Mouse (Mus musculus): ENCODE results near the gene Hck. TPM values are rescaled to one million over a fixed set of nuclear protein-coding genes. Genes with fewer than 3 reads are reported as not detected.
A peak's percentile ranks its signal among the peaks of the same experiment; 100 is the strongest.

Hck gene
- total and polyA plus RNA-seq, 2 experiments from 2014 or later = 8.7 to 12.2 TPM

- Histone ChIP-seq H3K9me3 (ENCODE audit: low read length) (no peaks in the 10 kb centered on the region), H3K4me2 (ENCODE audit: low read depth, low read length) (no peak overlapping the region), H3K9ac (replicated peaks; ENCODE audit: low read length) (no peak overlapping the region), H3K4me3 (ENCODE audit: low read length) (no peak overlapping the region), H3K4me1 (ENCODE audit: insufficient read depth, low read length) (no peaks in the 10 kb centered on the region), H3K36me3 (ENCODE audit: insufficient read depth, low read length) (peaks cover 12% of the 10 kb centered on the region; the same call in 1 of the 2 replicates), H3K27ac (no peak overlapping the region), H3K27me3 (ENCODE audit: insufficient read depth, low read length) (no peaks in the 10 kb centered on the region)
- WGBS = 71% methylated on average over 8 of the region's 8 CpGs
- TF ChIP-seq CTCF (IDR thresholded peaks at IDR 0.05; ENCODE audit: low read depth) = no peak
- no peak for ATAC-seq
- DNase-seq (ENCODE audit: low spot score) = no peak
Measured at GRCm38 (mm10) chr2:153175995-153176570, 67.8 kb downstream of the Hck start.

DNA sequence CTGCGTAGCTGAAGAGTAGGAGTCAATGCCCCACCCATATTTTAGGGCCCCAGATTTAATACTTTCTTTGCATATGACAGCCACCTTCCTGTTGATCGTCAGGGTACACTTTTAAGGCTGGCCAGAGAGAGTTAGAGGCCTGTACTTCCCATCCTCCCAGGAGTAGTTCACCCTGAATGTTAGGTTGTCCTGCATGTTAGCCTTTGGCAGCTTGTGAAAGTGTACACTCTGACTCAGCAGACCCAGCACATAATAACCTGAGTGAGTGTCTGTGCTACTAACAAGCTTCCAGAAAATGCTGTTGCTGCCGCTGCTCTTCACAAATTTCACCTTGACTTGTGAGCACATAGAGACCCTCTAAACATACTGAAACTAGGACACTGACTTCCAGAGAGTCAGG is 68.9 kb downstream of the Hck start:
- no peak for ATAC-seq
- no peaks in the 10 kb centered on the region for H3K4me1 ChIP-seq (ENCODE audit: insufficient read depth, low read length)
- TF ChIP-seq CTCF (IDR thresholded peaks at IDR 0.05; ENCODE audit: low read depth) = no peak

GRCm38 (mm10) chr2:153179126-153179860 is 71.0 kb downstream of the Hck start:
- H3K36me3 ChIP-seq (ENCODE audit: insufficient read depth, low read length) = peaks cover 33% of the 10 kb centered on the region

More for the DNA sequence above, 68.9 kb downstream of the Hck start:
- H3K4me3 ChIP-seq (ENCODE audit: low read length) = no peak overlapping the region
- DNase-seq (ENCODE audit: low spot score) = no peak
- H3K36me3 ChIP-seq (ENCODE audit: insufficient read depth, low read length) = peaks cover 14% of the 10 kb centered on the region
- no peak overlapping the region for H3K4me2 ChIP-seq (ENCODE audit: low read depth, low read length)
- H3K9me3 ChIP-seq (ENCODE audit: low read length) = no peaks in the 10 kb centered on the region
- H3K27ac ChIP-seq = no peak overlapping the region
- H3K27me3 ChIP-seq (ENCODE audit: insufficient read depth, low read length) = no peaks in the 10 kb centered on the region
- H3K9ac ChIP-seq (replicated peaks; ENCODE audit: low read length) = no peak overlapping the region
- WGBS = 95% methylated on average over 3 of the region's 3 CpGs

GRCm38 (mm10) chr2:153179961-153180360 is 71.7 kb downstream of the Hck start:
- no peak for TF ChIP-seq CTCF (IDR thresholded peaks at IDR 0.05; ENCODE audit: low read depth)
- no peaks in the 10 kb centered on the region for H3K9me3 ChIP-seq (ENCODE audit: low read length)
- no peak overlapping the region for H3K27ac ChIP-seq
- H3K9ac ChIP-seq (replicated peaks; ENCODE audit: low read length) = no peak overlapping the region
- no peaks in the 10 kb centered on the region for H3K27me3 ChIP-seq (ENCODE audit: insufficient read depth, low read length)
- 84% methylated on average over 3 of the region's 3 CpGs for WGBS
- H3K36me3 ChIP-seq (ENCODE audit: insufficient read depth, low read length) = peaks cover 40% of the 10 kb centered on the region
- no peak for ATAC-seq
- H3K4me2 ChIP-seq (ENCODE audit: low read depth, low read length) = no peak overlapping the region
- no peak overlapping the region for H3K4me3 ChIP-seq (ENCODE audit: low read length)
- no peak for DNase-seq (ENCODE audit: low spot score)
- H3K4me1 ChIP-seq (ENCODE audit: insufficient read depth, low read length) = no peaks in the 10 kb centered on the region

More at GRCm38 (mm10) chr2:153179126-153179860, 71.0 kb downstream of the Hck start:
- no peaks in the 10 kb centered on the region for H3K4me1 ChIP-seq (ENCODE audit: insufficient read depth, low read length)
- WGBS = 83% methylated on average over 10 of the region's 10 CpGs
- no peaks in the 10 kb centered on the region for H3K27me3 ChIP-seq (ENCODE audit: insufficient read depth, low read length)
- no peak overlapping the region for H3K9ac ChIP-seq (replicated peaks; ENCODE audit: low read length)
- TF ChIP-seq CTCF (IDR thresholded peaks at IDR 0.05; ENCODE audit: low read depth) = no peak
- no peak overlapping the region for H3K27ac ChIP-seq
- no peak for ATAC-seq
- H3K4me2 ChIP-seq (ENCODE audit: low read depth, low read length) = no peak overlapping the region
- no peak for DNase-seq (ENCODE audit: low spot score)
- H3K9me3 ChIP-seq (ENCODE audit: low read length) = no peaks in the 10 kb centered on the region
- H3K4me3 ChIP-seq (ENCODE audit: low read length) = no peak overlapping the region

DNA sequence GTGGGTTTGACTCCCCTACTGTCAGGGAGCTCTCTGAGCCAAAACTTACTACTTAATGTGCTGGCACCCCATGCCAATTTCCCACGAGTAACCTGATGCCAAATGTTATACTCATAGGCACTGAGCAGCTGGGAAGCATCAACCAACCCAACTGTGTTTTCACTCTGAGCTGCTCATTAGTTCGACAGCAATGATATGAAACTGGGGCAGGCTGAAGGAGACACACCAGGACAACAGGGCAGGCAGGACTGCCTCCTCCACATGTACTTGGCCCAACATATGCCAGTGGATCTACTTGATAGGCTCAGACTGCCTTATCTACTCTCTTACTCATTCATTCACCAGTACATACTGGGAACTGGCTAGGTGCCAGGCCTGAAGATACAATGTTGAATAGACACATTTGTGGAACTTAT is 77.9 kb downstream of the Hck start:
- Histone ChIP-seq H3K4me2 (ENCODE audit: low read depth, low read length) (no peak overlapping the region), H3K9ac (replicated peaks; ENCODE audit: low read length) (no peak overlapping the region), H3K27ac (no peak overlapping the region), H3K9me3 (ENCODE audit: low read length) (no peaks in the 10 kb centered on the region), H3K27me3 (ENCODE audit: insufficient read depth, low read length) (no peaks in the 10 kb centered on the region), H3K36me3 (ENCODE audit: insufficient read depth, low read length) (peaks cover 80% of the 10 kb centered on the region), H3K4me1 (ENCODE audit: insufficient read depth, low read length) (no peaks in the 10 kb centered on the region), H3K4me3 (ENCODE audit: low read length) (no peak overlapping the region)
- peak; percentile 45; the same call in 1 of the 2 replicates for ATAC-seq
- DNase-seq (ENCODE audit: low spot score) = peak; percentile 23
- 47% methylated on average over 2 of the region's 2 CpGs for WGBS
- no peak for TF ChIP-seq CTCF (IDR thresholded peaks at IDR 0.05; ENCODE audit: low read depth)

DNA sequence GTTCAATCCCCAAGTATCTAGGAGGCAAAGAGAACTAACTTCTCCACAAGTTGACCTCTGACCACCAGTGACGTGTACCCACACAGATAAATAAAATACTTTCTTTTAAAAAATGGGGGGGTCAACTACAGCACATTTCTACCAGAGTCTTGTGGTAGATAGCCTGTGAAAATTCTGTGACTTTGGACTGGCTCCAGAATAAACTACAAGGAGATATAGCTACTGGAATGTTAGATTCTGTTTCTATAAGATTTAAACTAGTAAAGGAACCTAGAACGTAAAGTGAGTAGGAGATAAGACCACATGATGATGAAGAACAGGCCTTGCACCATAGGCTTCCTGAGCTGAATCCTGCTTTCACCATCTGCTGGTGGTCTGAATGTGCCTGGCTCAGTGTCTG is 79.6 kb downstream of the Hck start:
- H3K9ac ChIP-seq (replicated peaks; ENCODE audit: low read length) = no peak overlapping the region
- no peak for TF ChIP-seq CTCF (IDR thresholded peaks at IDR 0.05; ENCODE audit: low read depth)
- no peak overlapping the region for H3K4me3 ChIP-seq (ENCODE audit: low read length)
- H3K27ac ChIP-seq = no peak overlapping the region
- H3K4me2 ChIP-seq (ENCODE audit: low read depth, low read length) = no peak overlapping the region
- no peaks in the 10 kb centered on the region for H3K9me3 ChIP-seq (ENCODE audit: low read length)
- no peaks in the 10 kb centered on the region for H3K4me1 ChIP-seq (ENCODE audit: insufficient read depth, low read length)
- no peaks in the 10 kb centered on the region for H3K27me3 ChIP-seq (ENCODE audit: insufficient read depth, low read length)
- ATAC-seq (no peak), DNase-seq (ENCODE audit: low spot score) (no peak)
- peaks cover 89% of the 10 kb centered on the region for H3K36me3 ChIP-seq (ENCODE audit: insufficient read depth, low read length)
- WGBS = 90% methylated on average over 2 of the region's 2 CpGs

DNA sequence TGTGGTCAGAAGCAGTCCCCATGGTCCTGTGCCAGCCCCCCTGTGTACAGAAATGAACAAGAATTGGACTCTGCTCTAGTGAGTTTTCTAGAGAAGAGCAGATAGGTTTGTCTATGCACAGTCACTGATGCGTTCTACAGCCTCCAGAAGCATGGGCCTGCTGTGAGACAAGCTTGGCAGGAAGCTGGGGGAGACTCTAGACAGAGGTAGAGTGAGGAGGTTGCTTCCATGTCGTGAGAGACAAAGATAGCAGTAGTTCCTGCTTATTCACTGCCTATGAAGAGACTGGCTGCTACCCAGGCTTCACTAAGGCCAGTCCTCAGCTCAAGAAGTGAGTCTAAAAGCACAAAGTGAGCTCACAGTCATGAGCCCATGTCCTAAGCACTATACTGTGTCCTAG is 83.0 kb downstream of the Hck start:
- ATAC-seq = no peak
- no peak overlapping the region for H3K27ac ChIP-seq
- no peak overlapping the region for H3K4me2 ChIP-seq (ENCODE audit: low read depth, low read length)
- no peaks in the 10 kb centered on the region for H3K9me3 ChIP-seq (ENCODE audit: low read length)
- 73% methylated on average over 2 of the region's 2 CpGs for WGBS
- no peak for TF ChIP-seq CTCF (IDR thresholded peaks at IDR 0.05; ENCODE audit: low read depth)
- H3K36me3 ChIP-seq (ENCODE audit: insufficient read depth, low read length) = peaks cover 82% of the 10 kb centered on the region
- H3K4me1 ChIP-seq (ENCODE audit: insufficient read depth, low read length) = no peaks in the 10 kb centered on the region
- no peak for DNase-seq (ENCODE audit: low spot score)
- H3K4me3 ChIP-seq (ENCODE audit: low read length) = no peak overlapping the region
- no peak overlapping the region for H3K9ac ChIP-seq (replicated peaks; ENCODE audit: low read length)
- no peaks in the 10 kb centered on the region for H3K27me3 ChIP-seq (ENCODE audit: insufficient read depth, low read length)

Data from hindbrain, postnatal 0 days (tissue).